Mouse (Mus musculus) adrenal gland, adult (tissue): ENCODE results near the gene Prickle1.

Experiments
- DNase-seq, 2 experiments: peaks; one replicate each; pipeline ENCODE4 v3.0.0; 2022 to 2023; ENCODE audit warnings: low spot score in 1 of 2; ENCODE audit not compliant: inconsistent age in 2 of 2

The Prickle1 gene

DNA sequence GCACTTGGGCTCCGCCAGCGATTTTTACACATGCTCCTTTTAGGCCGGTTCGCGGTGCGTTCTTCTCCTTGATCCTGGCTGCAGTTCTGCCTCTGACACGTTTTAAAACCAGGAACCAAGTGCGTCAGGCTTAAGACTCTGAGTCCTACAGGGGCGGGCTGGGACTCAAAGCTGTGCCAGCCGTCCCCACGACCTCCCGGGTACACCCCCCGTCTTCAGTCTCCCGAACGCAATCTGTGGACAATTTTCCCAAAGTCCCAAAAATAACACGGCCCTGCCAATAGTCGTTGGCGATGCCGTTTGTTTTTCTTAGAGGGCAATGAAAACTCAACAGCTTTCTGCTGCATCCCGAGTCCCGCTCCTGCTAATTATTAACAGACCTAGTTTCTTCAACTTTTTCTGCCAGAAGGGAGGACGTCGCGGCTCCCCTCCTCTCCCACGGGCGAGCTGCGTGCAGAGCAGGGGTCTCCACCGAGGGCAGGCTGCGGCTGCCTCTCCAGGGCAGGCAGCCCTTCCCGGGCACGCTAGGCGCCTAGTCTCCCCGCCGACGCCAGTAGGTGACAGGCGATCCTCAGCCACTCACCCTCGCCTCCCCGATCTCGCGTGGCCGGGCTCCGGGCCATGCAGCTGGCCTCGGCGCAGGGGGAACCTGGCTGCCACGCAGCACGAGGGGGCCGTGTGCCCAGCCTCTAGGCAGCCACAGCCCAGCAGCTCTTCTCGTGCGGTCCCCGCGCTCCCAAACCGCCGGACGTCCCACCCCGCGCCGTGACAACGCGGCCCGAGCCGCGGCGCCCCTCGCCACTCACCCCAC, 598 bp downstream of the Prickle1 start:
- peak; percentile 66 to 90 for DNase-seq

DNA sequence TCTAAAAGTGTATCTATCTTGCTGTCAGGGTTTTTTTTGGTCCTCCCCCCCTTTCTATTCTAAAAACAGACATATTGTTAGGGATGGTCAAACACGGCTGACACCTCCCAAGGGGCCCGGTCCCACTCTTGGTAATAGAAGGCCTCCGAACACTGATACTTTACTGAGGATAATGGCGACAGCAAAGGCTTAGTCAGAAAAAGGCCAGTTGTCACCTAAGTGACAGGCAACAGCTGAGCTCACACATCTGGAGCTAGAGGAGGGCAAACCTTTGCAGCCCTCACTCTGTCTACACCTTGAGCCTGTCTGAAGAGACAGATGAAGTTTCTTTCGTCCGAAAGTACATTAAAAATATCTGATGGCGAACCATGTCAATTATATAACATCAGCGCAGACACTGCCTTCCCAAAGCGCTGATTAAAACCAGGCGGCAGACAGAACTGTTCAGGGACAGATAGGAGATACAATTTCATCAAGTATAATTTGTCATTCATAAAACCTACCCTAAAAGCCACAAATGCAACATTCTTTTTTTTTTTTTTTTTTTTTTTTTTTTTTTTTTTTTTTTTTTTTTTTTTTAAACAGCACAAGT, 1.3 kb downstream of the Prickle1 start:
- DNase-seq = peak; percentile 51 to 87

DNA sequence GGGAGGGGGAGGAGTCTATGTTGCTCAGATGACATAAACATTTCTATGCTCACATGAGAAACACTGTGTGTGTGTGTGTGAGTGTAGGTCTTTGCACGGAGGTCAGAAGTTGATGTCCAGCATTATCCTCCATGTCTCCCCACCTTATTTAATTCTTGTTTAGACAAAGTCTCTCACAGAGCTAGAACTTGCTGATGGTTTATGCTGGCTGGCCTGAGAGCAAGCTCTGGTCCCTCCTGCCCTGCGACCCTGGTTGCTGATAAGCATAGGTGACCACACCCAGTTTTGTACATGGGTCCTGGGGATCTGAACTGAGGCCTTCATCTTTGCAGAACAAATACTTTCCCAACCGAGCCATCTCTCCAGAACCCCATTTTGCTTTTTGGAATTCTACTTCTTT, 3.1 kb downstream of the Prickle1 start:
- no peak for DNase-seq

DNA sequence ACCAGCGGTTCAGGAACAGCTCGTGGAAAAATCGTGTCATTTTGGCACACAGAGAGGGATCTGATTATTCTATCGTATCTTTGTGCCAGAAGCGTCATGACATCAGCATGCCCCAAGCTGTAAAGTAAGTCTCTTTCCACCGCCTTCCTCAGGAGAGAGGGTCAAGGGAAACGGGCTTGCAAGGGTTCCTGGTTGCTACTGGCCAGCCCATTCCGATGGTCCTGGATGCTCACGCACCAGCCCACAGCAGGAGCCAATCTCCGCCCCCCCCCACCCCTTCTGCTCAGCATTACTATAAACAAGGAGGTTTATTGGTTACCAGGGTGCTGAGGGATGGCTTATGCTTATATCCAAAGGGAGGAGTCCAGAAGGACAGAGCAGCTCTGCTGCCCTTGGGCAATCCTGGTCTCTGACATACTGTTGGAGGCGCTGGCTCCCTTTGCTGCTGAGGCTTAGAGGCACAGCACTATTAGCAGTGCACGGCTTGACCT, 3.8 kb downstream of the Prickle1 start:
- peak; percentile 75 to 87 for DNase-seq

DNA sequence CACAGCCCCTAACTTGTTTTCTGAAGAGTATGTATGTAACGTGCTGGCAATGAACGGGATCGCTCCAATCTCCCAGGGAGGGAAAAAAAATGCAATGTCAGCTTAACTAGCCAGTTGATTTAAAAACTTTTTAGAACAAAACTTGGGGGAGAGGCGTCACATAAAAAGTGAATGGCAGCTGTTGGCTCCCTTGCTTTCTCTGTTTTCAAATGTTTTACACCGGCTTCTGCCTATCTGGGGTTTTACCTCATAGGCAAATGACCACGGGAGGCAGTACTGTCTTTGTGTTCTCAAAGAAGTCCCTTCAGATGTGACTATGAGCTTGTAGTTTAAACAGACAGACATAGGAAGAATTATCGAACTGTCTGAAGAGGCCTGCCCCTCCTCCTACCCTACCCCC, 4.3 kb downstream of the Prickle1 start:
- peak in 1 of 2 experiments; percentile 75 for DNase-seq

DNA sequence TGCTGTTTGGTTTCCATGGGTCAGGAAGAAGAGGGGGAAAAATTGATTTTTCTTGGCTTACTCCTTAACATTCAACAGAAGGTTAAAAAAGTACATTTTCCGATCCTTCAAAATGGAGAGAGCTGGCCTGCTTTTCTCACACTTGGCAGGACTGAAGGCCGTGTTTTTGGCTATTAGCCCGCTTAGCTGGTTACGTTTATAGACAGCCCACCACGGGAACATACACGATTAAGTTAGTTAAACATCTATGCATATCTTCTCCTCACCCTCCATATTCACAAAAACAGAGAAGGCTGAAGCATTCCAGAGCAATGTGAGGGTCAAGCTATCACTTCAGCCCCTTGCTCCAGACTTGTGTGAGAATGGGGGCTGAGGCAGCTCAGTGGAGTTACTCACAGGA, 7.3 kb downstream of the Prickle1 start:
- DNase-seq = peak; percentile 62 to 84

DNA sequence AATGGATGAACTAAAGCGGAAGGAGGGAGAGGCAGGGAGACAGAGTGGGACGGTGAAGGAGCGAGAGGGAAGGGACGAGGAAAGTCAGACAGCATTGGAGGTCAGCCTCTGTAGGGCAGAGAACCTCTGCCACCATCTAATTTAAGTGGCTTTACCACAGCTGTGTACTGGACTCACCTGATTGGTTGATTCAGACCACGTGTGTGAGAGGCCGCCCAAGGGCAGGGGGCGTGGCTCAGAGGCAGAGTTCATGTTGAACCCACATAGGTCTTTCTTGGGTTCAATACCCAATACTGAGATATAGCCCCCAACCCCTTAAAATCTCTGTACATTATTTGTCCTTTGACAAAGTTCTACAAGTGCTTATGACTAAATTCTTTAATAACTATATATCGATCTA, 8.0 kb downstream of the Prickle1 start:
- no peak for DNase-seq

DNA sequence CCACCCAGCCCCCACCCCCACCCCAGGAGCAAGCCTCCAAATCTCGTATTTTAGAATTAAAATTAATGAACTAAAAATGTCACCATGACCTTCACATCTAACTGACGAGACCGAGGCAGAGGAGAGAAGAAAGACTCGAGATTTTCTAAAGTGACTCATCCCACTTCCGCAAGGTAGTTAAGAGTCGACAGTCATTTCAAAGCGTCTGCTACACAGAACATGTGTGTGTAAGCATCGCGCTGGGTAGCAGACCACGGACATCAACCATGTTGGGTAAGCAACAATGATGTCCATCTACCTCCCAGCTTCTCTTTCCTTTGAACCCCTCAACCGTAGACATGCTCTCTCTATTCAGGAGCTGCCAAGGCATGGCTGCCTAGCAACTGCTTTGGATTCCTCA, 12.6 kb downstream of the Prickle1 start:
- peak in 1 of 2 experiments; percentile 78 for DNase-seq

DNA sequence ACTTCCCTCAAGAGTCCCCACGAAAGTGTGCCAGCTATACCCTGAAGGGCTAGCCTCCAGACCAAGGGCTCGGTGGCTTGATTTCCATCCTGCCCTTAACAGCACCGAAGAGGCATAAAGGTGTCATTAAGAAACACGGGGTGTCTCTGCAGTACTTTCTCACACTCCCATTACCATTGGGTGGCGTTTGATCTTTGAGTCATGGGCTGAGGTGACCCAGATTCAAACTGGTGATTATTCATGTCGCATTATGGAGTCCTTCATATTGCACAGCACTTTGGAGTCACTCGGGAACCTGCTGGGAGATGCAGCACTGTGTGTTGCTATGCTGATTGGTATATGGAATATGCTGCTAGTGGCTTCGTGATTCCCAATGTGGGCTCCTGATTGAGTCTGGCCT, 14.0 kb downstream of the Prickle1 start:
- peak; percentile 51 to 84 for DNase-seq

DNA sequence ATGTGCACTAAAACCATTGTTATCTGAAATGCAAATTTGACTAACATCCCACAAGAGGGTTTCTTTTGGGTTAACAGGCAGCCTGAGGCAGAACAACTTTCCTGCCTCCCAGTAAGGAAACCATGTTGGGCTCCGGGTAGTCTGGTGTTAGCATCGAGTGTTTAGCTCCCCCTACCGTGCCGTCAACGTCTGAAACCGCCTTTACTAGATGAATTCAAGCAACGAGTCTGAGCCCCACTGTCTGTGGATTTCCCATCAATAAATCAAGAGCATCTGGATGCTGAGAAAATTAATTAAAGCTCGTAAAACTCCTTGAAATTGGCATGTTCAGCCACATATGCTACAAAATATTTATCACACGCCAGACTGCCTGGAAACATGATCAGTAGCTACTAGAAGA, 15.8 kb downstream of the Prickle1 start:
- DNase-seq = peak in 1 of 2 experiments; percentile 64

DNA sequence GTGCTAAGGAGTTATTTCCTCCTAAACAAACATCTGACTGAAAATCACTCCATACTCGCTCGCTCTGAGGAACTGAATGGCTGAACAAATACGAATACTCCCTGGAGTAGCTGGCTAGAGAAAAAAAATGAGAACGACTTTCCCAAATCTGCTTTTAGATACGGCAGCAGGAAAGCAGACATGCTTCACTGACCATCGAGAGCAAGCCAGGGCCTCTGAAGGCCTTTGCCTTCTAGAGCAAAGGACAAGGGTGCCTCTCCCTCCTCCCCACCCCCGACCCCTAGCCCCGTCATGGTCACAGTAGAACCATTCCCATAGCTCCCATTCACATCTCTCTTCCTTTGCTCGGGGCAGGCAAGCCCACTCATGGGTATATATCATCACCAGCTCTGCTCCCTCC, 16.6 kb downstream of the Prickle1 start:
- DNase-seq = no peak

DNA sequence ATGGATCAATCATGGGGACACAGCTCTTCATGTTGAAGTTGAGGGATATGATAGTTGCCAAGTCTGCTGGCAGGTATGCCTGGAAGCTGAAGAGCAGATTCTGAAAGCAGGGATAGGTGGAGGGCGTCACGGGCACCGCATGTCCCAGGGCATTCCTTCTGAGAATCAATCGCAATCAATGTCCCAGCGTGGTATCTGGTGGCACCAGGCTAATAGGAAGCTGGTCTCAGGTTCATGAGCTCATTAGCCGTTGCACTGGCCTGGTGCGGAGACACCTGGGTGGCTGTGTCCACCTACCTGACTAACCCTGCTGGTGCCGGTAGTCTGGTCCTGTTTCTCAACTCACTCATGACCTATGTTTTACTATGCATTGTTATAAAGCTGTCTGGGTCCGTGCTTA, 19.3 kb downstream of the Prickle1 start:
- DNase-seq = no peak

DNA sequence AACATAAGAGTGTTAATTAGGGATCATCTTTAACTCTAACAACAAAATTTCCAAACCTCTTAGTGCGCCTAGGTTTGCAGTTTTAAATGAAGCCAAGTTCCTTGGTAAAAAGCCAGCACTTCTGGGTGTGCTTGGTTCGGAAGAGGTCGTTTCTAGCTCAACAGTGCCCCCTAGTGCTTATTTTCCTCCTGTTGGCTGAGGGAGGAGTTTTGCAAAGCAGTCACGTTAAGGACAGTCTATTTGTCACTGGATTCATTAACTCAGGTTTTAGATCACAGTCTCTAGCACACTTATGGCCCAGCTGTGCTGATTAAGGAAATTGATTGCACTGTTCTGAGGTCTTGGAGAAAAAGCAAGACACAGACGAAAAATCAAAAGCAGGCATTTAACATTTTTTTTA, 19.8 kb downstream of the Prickle1 start:
- DNase-seq = peak; percentile 79 to 97

DNA sequence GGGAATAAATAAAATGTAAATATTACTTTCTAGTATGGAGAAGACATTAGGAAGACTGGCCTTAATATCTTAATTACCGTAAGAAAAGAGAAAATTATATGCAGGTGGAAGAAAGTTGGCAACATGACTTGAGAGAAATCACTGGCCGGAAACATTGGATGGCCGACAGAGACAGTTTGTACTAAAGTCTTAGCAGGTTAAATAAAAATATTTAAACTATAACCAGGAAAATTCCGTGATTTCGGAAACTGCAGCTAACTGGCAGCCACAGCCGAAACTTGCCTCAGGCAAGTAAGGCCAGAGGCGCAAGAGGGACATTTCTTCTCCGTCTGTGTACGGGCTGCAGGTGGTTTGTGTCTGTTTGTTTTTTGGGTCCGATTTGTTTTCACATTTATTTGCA, 22.8 kb downstream of the Prickle1 start:
- no peak for DNase-seq

DNA sequence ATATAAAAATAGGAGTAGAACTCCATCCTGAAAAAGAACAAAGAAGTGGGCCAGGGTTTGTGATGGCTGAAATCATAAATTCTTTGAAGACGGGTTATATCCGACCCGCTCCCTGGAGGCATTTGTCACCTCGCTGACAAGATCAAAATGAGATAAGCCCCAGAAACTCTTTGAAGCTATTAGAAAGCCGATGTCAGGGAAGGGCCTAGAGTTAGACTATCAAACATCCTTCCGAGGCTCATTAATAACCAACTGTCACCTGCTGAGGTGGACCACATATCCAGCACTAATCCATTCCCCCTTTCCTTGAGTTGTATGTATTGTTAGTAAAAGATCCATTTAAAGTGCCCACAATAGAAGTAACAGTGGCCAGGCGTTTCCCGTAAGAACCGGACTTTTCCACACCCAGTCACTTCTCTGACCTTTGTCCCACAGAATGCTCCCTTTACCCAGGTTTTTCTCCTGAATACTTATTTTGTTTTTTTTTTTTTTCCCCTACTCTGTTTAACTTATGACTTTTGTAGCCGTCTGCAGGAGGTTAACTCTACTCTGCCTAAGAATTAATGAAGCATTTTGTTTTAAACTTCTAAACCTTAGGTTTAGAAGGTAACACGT, 24.7 kb downstream of the Prickle1 start:
- peak in 1 of 2 experiments; percentile 76 for DNase-seq

DNA sequence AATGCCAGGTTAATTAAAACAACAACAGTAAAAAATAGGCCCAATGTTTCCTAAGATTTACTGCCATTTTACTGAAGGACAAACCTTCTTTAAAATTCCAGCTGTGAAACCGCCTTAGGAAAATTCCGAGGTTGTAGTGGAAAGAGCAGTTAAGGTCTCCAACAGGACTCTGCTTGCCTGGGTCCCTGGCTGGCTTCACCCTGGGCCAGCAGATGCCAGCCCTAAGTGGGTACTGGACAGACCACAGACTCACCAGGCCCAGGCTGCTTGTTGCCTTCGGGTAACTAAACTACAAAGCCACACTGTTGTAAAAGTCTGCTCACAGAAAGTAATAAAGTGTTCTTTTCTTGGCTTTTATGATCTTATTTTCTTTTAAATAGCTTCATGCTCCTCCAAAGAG, 26.8 kb downstream of the Prickle1 start:
- peak in 1 of 2 experiments; percentile 66 for DNase-seq

DNA sequence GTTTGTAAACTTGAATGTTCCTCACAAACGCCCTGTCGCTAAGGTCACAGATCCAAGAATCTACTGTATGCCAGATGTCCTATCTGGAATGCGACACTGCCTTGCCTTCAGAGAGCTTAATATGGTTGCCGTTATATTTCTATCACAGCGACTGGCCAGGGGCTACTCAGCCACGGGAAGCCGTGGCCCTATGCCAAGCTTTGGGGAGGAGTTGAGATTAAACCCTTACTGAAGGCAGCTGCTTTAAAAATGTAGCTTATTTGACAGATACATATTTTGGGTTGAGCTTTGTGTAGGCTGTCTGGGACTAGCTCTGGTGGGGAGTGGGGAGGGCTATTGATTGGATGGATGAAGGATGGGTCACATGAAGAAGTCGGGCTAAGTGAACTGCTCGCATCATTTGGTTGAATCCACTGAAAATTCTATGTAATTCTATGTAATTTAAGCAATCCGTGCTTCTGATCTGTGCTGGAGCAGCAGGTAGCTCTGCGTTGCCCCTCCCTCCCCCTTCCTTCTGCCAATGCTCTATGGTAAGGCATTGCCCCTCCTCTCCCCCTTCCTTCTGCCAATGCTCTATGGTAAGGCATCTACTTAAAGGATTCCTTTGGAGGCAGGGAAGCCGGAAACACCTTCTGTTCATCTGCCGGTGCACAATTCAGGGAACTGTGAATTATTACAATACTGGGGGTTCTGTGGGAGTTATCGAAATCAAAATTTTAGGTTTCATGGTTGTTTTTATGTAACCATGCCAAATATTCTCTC, 28.0 kb downstream of the Prickle1 start:
- peak in 1 of 2 experiments; percentile 65 for DNase-seq

DNA sequence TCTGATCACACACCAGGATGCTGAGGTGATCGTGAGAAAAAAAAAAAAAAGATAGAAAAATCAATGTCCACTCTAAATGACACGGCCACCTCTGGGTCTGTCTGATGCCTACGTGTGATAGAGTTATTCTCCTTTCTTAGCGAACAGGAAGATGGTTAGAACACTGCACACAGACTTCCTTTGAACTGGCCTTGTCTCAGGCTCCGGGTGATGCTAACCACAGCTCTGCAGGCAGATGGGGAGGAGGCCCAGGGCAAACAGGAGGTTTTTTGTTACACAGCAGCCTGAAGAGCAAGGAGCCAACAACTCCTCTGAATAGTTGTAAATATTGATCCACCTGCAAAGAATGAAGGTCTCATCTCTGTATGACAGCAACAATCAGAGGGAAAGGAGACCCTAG, 32.2 kb downstream of the Prickle1 start:
- no peak for DNase-seq

DNA sequence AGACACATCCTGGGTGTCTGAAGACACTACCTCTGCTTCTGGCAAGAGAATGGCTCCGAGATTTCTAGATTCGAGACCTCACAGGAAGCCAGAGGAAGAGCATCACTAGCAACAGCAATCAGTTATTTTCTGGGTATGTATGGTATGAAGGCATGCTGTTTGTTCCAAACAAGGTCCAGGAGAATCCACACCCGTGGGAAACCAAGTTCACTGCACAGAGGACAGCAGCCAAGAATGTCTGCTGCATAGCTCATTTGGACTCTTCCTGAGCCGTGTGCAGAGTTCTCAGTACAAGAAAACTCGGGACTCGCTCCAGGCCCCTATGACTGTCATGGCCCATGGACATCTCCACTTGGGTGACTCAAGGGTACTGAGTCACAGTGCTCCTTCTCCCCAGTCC, 34.2 kb downstream of the Prickle1 start:
- no peak for DNase-seq

DNA sequence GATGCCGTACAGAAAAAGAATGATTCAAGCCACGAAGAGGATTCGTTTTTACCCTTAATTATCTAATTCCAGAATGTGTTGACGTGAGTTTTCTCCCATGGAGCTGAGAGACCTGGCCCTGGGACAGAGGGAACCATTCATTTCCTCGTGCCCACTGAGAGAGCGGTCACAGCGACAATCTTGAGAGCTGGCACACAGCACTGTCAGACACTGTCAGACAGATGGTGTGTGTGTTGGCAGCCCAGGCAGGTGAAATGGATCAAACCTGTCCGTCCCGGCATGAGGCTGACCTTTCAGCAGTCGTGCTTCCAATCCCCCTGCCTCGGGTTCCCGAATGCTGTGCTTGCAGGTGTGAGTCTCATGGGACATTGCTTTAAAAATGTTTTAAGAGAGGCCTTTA, 37.3 kb downstream of the Prickle1 start:
- DNase-seq = no peak

DNA sequence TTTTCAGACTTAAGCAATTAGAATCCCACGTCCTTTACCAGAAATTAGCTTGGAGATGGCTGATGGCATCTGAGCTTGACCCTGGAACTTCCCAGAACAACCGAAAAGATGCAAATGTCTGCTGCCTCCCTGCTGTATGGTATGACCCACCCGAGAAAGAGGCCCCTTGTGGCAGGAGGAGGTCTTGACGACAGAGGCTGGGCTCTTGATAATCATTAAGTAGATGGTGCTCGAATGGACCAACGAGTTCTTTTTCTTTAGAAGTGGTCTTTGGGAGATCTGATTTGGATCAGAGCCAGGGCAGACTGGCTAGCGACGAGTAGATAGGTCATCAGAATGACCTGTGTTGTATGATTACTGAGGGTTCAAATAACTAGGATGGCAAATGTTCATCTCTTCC, 40.0 kb downstream of the Prickle1 start:
- no peak for DNase-seq
